Mouse (Mus musculus) fat pad, adult 2 months (tissue): ENCODE data around the gene Gm12800.
"Not testable (repeated sequence)": the region's sequence is repeated elsewhere in the genome, so short reads cannot be mapped to it uniquely, and the experiment has no call there.

Experiments
- DNase-seq: peaks from one replicate; pipeline ENCODE4 v3.0.0-alpha.2; 2011; ENCODE audit warnings: low read depth, low spot score; ENCODE audit errors: extremely low read depth

Gm12800 gene

DNA sequence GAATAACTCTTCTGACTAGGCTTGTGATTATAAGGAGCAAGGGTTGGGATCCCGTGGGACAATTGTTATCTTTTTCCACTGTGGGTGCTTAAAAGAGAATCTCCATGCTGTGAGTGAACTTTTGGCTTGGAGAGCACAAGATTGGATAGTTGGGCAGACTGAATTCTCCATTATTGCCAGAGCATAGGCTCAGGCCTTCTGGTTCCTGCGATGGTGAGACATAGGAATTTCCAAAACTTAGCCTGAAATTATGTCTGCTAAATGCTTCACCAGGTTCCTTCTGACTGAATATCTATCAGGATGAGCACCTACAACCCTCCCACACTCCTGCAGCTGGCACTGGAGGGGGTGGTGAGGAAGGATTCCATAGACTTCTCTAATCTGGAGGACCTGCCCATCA is at the start of gene Gm12800:
TSS of gene Gm12800 (plus strand) at position 301 of the 400 bp plus-strand sequence.
- not testable (repeated sequence) for DNase-seq

- no peak for DNase-seq
Measured at GRCm38 (mm10) chr4:101860873-101861272, 48.0 kb upstream of the Gm12800 start.

- DNase-seq = no peak
Measured at GRCm38 (mm10) chr4:101862289-101862688, 46.6 kb upstream of the Gm12800 start.

DNA sequence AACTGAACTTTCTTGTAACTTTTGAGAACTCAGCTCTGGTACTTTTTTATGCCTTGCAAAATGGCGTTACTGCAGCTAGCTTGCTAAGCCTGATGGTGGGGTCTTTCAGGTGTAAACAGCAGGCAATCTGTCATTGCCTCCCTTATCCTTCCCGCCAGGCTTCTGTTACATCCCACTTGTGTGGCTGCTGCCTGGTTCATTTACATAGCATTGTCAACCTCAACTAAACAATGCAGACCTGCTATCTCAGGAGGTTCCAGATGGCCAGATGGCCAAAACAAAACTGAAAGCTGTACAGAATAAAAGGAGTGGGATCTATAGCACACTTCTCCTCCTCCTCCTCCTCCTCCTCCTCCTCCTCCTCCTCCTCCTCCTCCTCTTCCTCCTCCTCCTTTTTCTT is 36.9 kb upstream of the Gm12800 start:
- not testable (repeated sequence) for DNase-seq

DNA sequence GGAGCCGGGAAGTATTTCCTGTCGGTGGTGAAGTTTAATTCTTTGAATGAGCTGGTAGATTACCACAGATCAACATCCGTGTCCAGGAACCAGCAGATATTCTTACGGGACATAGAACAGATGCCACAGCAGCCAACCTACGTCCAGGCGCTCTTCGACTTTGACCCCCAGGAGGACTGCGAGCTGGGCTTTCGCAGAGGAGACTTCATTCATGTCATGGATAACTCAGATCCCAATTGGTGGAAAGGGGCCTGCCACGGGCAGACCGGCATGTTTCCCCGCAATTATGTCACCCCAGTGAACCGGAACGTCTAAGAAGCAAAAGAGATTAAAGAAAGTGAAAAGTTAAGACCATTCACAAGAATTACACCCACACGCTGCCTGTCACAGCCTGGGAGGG is 33.2 kb upstream of the Gm12800 start:
- DNase-seq = not testable (repeated sequence)

- no peak for DNase-seq
Measured at GRCm38 (mm10) chr4:101883641-101884040, 25.3 kb upstream of the Gm12800 start.

DNA sequence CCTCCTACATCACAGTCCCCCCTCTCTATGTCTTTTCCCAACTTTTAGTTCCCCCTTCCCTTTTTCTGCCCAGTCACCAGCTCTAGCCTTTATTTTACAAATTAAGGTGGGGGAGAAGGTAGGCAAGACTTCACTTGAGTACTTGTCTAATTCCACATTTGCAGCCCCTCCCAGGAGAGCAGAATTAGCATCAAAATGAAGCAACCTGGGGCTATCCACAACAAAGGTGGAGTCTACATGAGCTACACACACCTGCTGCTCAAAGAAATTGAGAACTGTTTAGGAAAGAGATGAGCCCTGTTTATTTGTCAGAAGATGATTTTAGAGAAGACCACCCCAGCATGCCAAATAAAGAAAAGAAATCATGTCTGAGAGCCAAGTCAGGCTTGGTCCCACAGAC is 19.5 kb upstream of the Gm12800 start:
- DNase-seq = no peak

DNA sequence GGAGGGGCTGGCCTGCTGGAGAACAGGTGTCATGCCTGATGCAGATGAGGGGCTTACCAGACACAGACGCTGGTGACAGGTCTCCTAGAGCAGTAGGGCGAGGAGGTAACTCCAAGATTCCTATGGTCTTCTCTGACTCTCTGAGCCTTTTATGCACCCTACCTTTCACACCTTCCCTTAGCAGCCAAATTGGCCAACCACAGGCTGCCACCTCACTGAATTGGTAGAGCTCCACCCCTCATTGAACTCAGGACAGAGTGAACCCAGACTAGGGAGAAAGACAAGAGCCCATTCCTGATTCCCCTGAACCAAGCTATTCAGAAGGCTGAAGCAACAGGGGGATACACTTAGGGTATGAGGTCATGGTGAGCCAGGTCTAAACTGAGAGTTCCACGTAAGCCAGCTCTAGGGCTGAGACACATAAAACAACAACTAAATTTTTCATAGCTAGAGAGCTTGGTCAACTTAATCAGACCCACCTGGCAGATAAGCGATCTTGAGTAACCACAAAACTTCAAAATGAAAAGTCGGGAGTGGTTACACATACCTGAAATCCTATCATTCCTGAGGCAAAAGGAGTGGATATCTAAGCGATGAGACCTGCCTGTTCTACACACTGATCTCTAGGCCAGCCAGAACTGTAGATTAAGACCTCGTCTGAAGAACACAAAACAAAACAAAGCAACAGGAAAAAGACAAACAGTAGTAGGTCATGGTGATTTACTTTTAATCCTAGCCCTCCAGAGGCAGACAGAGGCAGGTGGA is 15.1 kb upstream of the Gm12800 start, which contains the start of gene C130073F10Rik:
TSS of gene C130073F10Rik (minus strand) at position 134 of the 765 bp plus-strand sequence.
- DNase-seq = no peak

GRCm38 (mm10) chr4:101940107-101940506 is 31.2 kb downstream of the Gm12800 start, which contains the start of gene Gm12794:
Gene Gm12794, plus strand, starts transcription at chr4:101940407.
- not testable (repeated sequence) for DNase-seq
